Mouse (Mus musculus) intestine, embryonic 14.5 days (tissue): Measurements from ENCODE around the gene 1700001K19Rik. TPM values are rescaled to one million over a fixed set of nuclear protein-coding genes. Genes with fewer than 3 reads are reported as not detected.
"Not testable (repeated sequence)": the region's sequence is repeated elsewhere in the genome, so short reads cannot be mapped to it uniquely, and the experiment has no call there.

Experiments used
- ATAC-seq: fragments of 200-750 bp; cut with Nextera tagmentation; replicated peaks from 2 replicates; pipeline ENCODE4 v1.8.0; 2017; ENCODE audit warnings: low read depth, moderate number of reproducible peaks, moderate TSS enrichment, moderate library complexity; ENCODE audit not compliant: low FRiP score, low TSS enrichment
- DNase-seq: peaks from one replicate; pipeline ENCODE4 v3.0.0-alpha.2; 2018; ENCODE audit warnings: low spot score
- H3K27ac ChIP-seq: fragments of 300-500 bp; sonication (generic); 2 replicates; pipeline ENCODE4 v1.5.1; 2014; ENCODE audit warnings: low read depth, mild to moderate bottlenecking, control low read depth
- H3K27me3 ChIP-seq: fragments of 300-500 bp; sonication (generic); replicated peaks from 2 replicates; pipeline ENCODE4 v1.6.1; 2014; ENCODE audit warnings: low read length, control low read depth; ENCODE audit not compliant: control insufficient read depth, insufficient read depth
- H3K36me3 ChIP-seq: fragments of 300-500 bp; sonication (generic); 2 replicates; pipeline ENCODE4 v1.6.1; 2014; ENCODE audit warnings: low read length, control low read depth; ENCODE audit not compliant: control insufficient read depth, insufficient read depth
- H3K4me1 ChIP-seq: fragments of 300-500 bp; sonication (generic); replicated peaks from 2 replicates; pipeline ENCODE4 v1.6.1; 2014; ENCODE audit warnings: low read length, control low read depth, mixed read lengths; ENCODE audit not compliant: control insufficient read depth, insufficient read depth
- H3K4me2 ChIP-seq: fragments of 300-500 bp; sonication (generic); 2 replicates; pipeline ENCODE4 v1.6.1; 2014; ENCODE audit warnings: low read length
- H3K4me3 ChIP-seq: fragments of 300-500 bp; sonication (generic); 2 replicates; pipeline ENCODE4 v1.5.1; 2014; ENCODE audit warnings: low read depth, low read length, control low read depth, mixed read lengths
- H3K9ac ChIP-seq: fragments of 300-500 bp; sonication (generic); 2 replicates; pipeline ENCODE4 v1.6.1; 2014; ENCODE audit warnings: mild to moderate bottlenecking, low read length
- H3K9me3 ChIP-seq: fragments of 300-500 bp; sonication (generic); 2 replicates; pipeline ENCODE4 v1.6.1; 2016; ENCODE audit warnings: low read length, control low read depth; ENCODE audit not compliant: control insufficient read depth
- WGBS: fragments of 180-500 bp; shearing (Covaris S2); extraction: QIAGEN DNeasy Blood & Tissue Kit; methylation state at CpG from one replicate; pipeline ENCODE4 v1.1.7; 2014; 5-methylcytosine and 5-hydroxymethylcytosine counted together
- polyA plus RNA-seq: library from polyadenylated mRNA; unstranded; fragments of >200 nt; fragmentation: Nextera tagmentation; extraction: Ambion mirVana; gene quantifications from 2 replicates; pipeline ENCODE4 v1.2.1, GENCODE M21; 2014

Gene 1700001K19Rik
- polyA plus RNA-seq, 1 experiment from 2014 or later, result 0.31 TPM

DNA sequence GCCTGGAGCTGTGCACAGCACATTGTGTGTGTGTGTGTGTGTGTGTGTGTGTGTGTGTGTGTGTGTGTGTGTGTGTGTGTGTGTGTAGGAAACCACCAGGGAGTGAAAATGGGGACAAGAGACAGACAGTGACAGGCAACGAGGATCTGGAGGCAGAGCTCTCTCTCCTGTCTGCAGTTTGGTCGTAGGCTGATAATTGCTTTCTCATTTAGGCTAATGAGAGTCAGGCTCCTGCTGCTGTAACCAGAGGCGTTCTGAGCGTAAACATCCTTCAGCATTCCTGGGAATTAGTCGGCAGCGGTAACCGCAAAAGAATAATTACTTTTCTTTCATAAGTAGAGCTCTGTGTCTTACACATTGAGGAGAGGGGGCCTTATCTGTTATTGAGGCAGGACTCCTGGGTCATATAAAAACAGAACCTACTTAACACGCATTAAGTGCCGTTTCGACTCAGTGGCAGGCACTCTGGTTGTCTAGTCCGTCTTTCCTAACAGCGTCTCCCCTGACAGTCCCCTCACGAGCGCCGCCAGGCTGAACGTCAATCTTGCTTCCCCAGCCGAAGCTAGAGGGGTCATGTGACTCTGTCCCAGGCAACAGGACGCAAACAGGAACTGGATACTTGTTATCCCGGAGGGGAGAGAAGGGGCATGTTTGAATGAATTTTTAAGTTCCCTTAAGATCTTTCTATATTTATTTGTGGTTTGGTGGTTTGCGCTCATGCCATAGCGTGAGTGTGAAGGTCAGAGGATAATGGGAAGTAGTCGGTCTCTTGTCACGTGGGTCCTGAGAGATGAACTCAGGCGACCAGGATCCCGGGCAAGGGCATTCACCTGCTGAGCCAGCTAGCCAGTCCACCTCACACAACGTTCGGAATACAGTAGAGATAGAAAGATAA lies 24.2 kb upstream of the 1700001K19Rik start:
- no peaks in the 10 kb centered on the region for H3K9me3 ChIP-seq
- peak overlapping the region; percentile 24; the same call in 1 of the 2 replicates for H3K27ac ChIP-seq
- DNase-seq (peak; percentile 77), ATAC-seq (peak; percentile 73)
- no peaks in the 10 kb centered on the region for H3K4me1 ChIP-seq
- 2% methylated on average over 27 of the region's 27 CpGs for WGBS
- H3K9ac ChIP-seq, result peak overlapping the region; percentile 41
- no peaks in the 10 kb centered on the region for H3K27me3 ChIP-seq
- no peaks in the 10 kb centered on the region for H3K36me3 ChIP-seq
- H3K4me2 ChIP-seq, result peak overlapping the region; percentile 68
- peak overlapping the region; percentile 34 for H3K4me3 ChIP-seq

DNA sequence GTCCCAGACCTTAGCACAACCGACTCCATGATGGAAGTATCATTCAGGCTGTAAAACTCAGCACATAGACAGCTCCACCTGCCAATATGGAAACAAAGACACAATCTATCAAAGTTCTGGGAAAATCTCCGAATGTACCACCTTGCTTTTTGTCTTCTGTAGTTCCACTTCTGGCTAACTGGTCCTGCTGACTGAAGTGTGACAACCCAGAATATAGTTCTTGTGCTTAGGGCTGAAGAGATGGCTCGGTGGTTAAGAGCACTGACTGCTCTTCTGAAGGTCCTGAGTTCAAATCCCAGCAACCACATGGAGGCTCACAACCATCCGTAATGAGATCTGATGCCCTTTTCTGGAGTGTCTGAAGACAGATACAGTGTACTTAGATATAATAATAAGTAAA lies 23.0 kb upstream of the 1700001K19Rik start:
- not testable (repeated sequence) for H3K36me3 ChIP-seq, H3K4me2 ChIP-seq, H3K9ac ChIP-seq, H3K9me3 ChIP-seq, DNase-seq, H3K4me1 ChIP-seq, H3K27me3 ChIP-seq, ATAC-seq, H3K27ac ChIP-seq, H3K4me3 ChIP-seq
- 87% methylated on average over 4 of the region's 4 CpGs for WGBS

DNA sequence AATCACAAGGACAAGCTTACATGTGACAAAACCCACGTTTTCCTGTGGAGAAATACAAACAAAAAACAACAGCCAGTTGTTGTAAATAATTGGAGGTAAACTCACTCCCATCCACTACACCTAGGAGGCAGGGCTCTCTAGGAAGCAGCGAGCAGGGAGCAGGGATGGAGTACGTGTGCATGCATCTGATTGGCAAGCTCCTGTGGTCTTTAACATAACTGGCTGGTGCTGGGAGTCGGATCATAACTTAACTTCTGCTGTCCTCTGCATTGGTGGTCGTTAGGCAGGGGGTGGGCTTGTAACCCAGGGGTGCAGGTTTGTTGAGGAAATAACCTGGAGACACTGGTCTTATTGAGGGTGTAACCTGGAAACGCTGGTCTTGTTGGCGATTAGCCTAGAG lies 21.3 kb upstream of the 1700001K19Rik start:
- Histone ChIP-seq H3K9me3 (no peaks in the 10 kb centered on the region), H3K4me1 (0 out of 2 replicates have a peak, but pooled peaks cover 2% of the 10 kb centered on the region), H3K27ac (no peak overlapping the region), H3K27me3 (no peaks in the 10 kb centered on the region), H3K4me3 (no peak overlapping the region), H3K36me3 (no peaks in the 10 kb centered on the region), H3K9ac (no peak overlapping the region), H3K4me2 (no peak overlapping the region)
- WGBS, result 65% methylated on average over 7 of the region's 7 CpGs
- ATAC-seq (no peak), DNase-seq (no peak)

DNA sequence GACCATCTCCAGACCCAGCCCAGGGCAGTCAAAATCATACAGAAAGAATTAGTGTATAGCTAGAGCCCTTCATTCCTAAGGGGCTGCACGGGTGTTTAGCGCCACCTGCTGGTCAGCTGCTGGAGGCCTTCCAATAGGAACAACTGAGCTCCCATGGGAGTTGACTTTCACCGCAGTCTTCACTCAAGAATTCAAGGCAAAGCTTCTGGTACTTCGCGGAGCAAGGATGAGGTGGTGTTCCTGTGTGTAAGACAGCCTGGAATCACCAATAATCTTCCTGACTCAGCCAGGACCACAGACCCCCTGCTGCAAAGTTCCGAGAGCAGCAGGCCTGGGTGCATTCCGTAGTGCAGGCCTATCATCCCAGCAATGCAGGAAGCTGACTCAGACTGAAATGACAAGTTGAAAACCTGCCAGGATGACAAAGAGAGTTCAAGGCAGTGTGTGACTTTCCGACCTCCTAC lies 20.6 kb upstream of the 1700001K19Rik start:
- Histone ChIP-seq H3K36me3 (no peaks in the 10 kb centered on the region), H3K27me3 (no peaks in the 10 kb centered on the region), H3K27ac (no peak overlapping the region), H3K9me3 (no peaks in the 10 kb centered on the region), H3K4me2 (no peak overlapping the region), H3K9ac (no peak overlapping the region), H3K4me3 (no peak overlapping the region), H3K4me1 (0 out of 2 replicates have a peak, but pooled peaks cover 4% of the 10 kb centered on the region)
- peak; percentile 96 for DNase-seq
- 28% methylated on average over 8 of the region's 8 CpGs for WGBS
- peak; percentile 52 for ATAC-seq

DNA sequence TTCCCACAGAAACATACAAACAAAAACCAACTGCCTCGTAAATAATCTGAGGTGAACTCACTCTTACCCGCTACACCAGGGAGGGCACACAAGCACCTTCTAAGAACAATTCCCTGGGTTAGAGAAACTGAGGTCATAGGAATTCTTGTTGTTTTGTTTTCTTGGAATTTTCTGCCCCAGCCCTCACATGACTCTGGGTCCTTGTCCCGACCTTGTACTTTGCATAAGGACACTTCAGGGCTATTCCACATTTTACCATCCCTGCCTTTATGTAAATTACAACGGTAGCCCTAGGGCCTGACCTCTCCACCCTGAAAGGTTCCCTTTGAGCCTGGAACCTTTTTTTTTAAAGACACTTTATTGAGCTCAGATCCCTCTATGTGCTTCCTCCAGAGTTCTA lies 20.1 kb upstream of the 1700001K19Rik start, which contains the start of gene Hsp90aa1:
Hsp90aa1 (minus strand) TSS at position 173 of the 400 bp plus-strand sequence.
- 44% methylated on average over 4 of the region's 4 CpGs for WGBS
- no peak within 1 kb of the TSS for H3K27ac ChIP-seq
- H3K4me2 ChIP-seq, result no peak within 1 kb of the TSS
- H3K27me3 ChIP-seq, result no peaks in the 10 kb centered on the region
- H3K9me3 ChIP-seq, result no peaks in the 10 kb centered on the region
- 0 out of 2 replicates have a peak, but pooled peaks cover 4% of the 10 kb centered on the region for H3K4me1 ChIP-seq
- H3K9ac ChIP-seq, result no peak within 1 kb of the TSS
- H3K4me3 ChIP-seq, result no peak within 1 kb of the TSS
- DNase-seq (no peak), ATAC-seq (no peak)
- H3K36me3 ChIP-seq, result no peaks in the 10 kb centered on the region

DNA sequence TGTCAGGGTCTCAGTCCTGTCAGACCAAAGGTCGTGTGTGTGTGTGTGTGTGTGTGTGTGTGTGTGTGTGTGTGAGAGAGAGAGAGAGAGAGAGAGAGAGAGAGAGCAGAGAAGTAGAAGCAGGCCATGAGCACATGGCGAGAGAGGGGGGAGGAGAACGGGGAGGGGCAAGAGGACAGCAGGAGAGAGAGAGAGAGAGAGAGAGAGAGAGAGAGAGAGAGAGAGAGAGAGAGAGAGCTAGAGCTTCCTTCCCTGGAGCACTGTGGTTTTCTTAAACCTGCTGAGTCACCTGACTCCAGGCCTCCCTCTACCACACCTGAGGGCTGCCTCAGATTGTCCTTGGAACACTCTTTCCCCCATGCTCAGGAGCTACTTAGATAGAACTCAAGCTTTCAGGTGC lies 18.9 kb upstream of the 1700001K19Rik start:
- ATAC-seq, H3K4me3 ChIP-seq, H3K27ac ChIP-seq, H3K4me2 ChIP-seq, H3K4me1 ChIP-seq, H3K9me3 ChIP-seq, DNase-seq, H3K27me3 ChIP-seq, H3K36me3 ChIP-seq: not testable (repeated sequence)
- H3K9ac ChIP-seq, result 0 out of 2 replicates have a peak overlapping the region, but pooled peaks have one; percentile 0
- WGBS, result 21% methylated on average over 3 of the region's 3 CpGs

DNA sequence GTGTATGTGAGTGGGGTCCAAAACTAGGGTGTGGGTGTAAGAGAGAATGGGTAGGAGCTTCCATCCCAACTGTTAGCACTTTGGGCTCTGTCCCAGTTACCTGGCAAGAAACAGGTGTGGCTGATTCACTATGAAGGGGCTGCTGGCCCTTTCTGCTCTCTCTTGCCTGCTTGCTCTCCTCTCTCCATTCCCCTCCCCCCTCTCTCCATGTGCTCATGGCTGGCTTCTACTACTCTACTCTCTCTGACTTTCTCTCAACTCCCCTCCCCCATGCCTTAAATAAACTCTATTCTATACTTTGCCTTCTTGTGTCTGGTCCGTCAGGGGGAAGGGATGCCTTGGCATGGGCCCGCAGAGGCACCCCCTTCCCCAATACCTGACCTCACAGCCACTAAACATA lies 18.3 kb upstream of the 1700001K19Rik start:
- Histone ChIP-seq H3K36me3 (no peaks in the 10 kb centered on the region), H3K4me2 (no peak overlapping the region), H3K27me3 (no peaks in the 10 kb centered on the region), H3K9ac (0 out of 2 replicates have a peak overlapping the region, but pooled peaks have one; percentile 0), H3K27ac (no peak overlapping the region), H3K4me1 (peaks cover 7% of the 10 kb centered on the region; the same call in 1 of the 2 replicates), H3K9me3 (no peaks in the 10 kb centered on the region), H3K4me3 (no peak overlapping the region)
- ATAC-seq (no peak), DNase-seq (no peak)
- 48% methylated on average over 2 of the region's 2 CpGs for WGBS

DNA sequence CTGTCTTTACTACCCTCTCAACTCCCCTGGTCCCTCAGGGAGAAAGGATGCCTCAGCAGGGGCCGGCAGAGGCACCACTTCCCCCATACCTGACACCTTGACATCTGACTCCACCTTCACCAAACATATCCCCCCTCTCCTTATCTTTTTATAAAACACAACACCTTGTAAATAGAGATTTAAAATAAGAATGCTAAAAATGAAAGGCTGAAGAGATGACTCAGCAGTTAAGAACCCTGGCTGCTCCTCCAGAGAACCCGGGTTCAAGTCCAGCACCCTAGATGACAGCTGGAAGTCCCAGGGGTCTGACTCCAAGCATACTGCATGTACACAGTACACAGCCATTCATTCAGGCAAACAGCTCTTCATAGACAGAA lies 16.7 kb upstream of the 1700001K19Rik start:
- Histone ChIP-seq H3K4me2 (peak overlapping the region; percentile 23; the same call in 1 of the 2 replicates), H3K4me1 (peaks cover 14% of the 10 kb centered on the region), H3K27ac (no peak overlapping the region), H3K9me3 (no peaks in the 10 kb centered on the region), H3K9ac (no peak overlapping the region), H3K4me3 (no peak overlapping the region), H3K27me3 (no peaks in the 10 kb centered on the region), H3K36me3 (peaks cover 6% of the 10 kb centered on the region)
- DNase-seq (no peak), ATAC-seq (no peak)
- WGBS, result 54% methylated on average over 2 of the region's 2 CpGs
